Mouse (Mus musculus): ENCODE measurements around the gene Tm9sf2. TPM values are rescaled to one million over a fixed set of nuclear protein-coding genes. Genes with fewer than 3 reads are reported as not detected.
"Not testable (repeated sequence)": the region's sequence is repeated elsewhere in the genome, so short reads cannot be mapped to it uniquely, and the experiment has no call there.

The Tm9sf2 gene
- polyA plus RNA-seq (2012; rRNA removed): 77.6 and 80.1 TPM in 2 replicates

DNA sequence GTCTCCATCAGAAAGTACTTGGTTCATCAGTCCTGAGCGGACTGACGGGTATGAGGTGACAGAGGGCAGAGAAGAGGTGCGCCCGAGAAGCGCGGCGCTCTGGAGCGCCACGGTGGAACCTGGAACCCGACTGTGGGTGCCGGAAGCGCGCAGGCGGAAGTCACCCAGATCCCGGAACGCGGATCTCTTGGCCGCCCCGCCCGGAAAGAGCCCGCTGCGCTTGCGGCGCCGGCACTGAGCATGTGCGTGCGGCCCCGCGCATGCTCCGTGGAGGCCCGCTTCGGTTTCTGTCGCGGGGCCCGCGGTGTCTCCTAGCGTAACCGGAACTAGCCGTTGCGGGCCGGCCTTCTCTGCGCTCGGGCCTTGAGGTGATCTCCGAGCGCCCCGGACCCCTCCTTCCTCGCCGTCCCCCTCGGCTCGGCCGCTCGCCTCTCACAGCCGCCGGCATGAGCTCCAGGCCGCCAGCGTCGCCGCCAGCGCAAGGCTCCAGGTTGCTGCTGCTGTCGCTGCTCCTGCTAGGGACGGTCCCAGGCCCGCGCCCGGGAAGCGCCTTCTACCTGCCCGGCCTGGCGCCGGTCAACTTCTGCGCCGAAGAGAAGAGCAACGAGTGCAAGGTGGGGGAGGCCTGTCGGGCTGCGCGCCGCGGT lies at the start of gene Tm9sf2:
Tm9sf2 (plus strand) TSS at position 217 of the 647 bp plus-strand sequence.
- TF ChIP-seq POLR2A (IDR thresholded peaks at IDR 0.05; ENCODE audit: extremely low read depth, insufficient read depth, low read length): peak; percentile 96
- TF ChIP-seq CTCF (IDR thresholded peaks at IDR 0.05; ENCODE audit: extremely low read depth, insufficient read depth, low read length): no peak
- Histone ChIP-seq H3K4me1 (ENCODE audit: control insufficient read depth, insufficient read depth, low read length) (peaks cover 8% of the 10 kb centered on the region), H3K4me3 (ENCODE audit: insufficient read depth, low read length) (peak within 1 kb of the TSS; percentile 72), H3K27ac (ENCODE audit: insufficient read depth, low read length) (peak within 1 kb of the TSS; percentile 82)

DNA sequence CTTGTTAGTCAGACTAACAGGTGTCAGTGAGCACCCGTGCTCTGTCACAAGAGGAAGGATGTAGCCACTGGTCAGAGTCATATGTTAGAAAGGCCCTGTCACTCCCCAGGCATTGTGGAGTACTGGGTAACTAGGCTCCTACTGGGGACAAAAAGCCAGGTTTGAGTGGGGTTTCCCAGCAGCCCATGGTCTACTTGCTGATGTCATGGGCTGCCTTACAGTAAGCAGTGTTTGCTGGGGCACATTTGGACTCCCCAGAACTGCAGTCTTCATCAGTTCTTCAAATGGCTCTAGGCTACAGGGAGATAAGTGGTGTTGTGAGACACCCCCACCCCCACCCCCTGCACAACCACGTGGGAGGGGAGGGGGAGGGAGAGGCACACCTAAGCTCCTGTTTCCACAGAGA lies 48.9 kb upstream of the Tm9sf2 start:
- no peak overlapping the region for H3K27ac ChIP-seq (ENCODE audit: insufficient read depth, low read length)
- no peak overlapping the region for H3K4me3 ChIP-seq (ENCODE audit: insufficient read depth, low read length)
- no peak for TF ChIP-seq POLR2A (IDR thresholded peaks at IDR 0.05; ENCODE audit: extremely low read depth, insufficient read depth, low read length)
- TF ChIP-seq CTCF (IDR thresholded peaks at IDR 0.05; ENCODE audit: extremely low read depth, insufficient read depth, low read length): no peak
- H3K4me1 ChIP-seq (ENCODE audit: control insufficient read depth, insufficient read depth, low read length): no peaks in the 10 kb centered on the region

DNA sequence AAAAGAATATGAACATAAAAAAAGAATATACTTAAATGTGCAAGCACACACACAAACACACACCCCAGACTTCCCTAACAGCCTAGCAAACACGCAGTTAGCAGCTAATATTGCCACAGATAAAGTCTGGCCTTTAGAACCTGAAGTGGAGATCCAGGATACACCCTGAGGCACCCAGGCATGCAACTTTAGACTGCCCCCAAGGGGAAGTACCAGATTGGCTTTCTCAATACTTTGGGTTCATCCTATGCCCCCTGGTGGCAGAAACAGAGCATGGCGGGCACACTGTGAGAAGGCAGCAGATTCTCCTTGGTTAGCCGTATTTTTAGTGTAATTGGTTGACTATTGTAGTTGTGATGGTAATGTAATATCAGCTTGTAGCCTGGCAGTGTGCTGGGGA lies 46.2 kb upstream of the Tm9sf2 start:
- Histone ChIP-seq H3K4me1 (ENCODE audit: control insufficient read depth, insufficient read depth, low read length) (no peaks in the 10 kb centered on the region), H3K27ac (ENCODE audit: insufficient read depth, low read length) (no peak overlapping the region), H3K4me3 (ENCODE audit: insufficient read depth, low read length) (no peak overlapping the region)
- TF ChIP-seq CTCF (IDR thresholded peaks at IDR 0.05; ENCODE audit: extremely low read depth, insufficient read depth, low read length) (peak; percentile 86), POLR2A (IDR thresholded peaks at IDR 0.05; ENCODE audit: extremely low read depth, insufficient read depth, low read length) (no peak)

DNA sequence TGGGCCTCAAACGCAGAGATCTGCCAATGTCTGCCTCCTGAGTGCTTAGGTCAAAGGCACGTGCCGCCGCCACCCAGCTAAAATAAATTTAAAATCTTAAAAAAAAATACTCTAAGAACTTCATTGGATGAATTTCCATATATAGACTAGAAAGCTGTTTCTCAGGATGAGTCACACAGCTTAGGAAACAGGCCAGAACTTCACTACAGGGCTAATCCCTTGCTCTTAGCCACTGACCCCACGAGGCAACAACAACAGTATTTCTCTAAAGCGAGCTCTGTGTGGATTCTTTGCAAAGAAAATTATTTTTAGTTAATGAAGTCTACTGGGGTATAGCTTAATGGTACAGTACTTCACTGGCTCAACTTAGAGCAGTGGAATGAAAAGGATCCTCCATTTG lies 45.5 kb upstream of the Tm9sf2 start:
- no peak for TF ChIP-seq POLR2A (IDR thresholded peaks at IDR 0.05; ENCODE audit: extremely low read depth, insufficient read depth, low read length)
- no peak for TF ChIP-seq CTCF (IDR thresholded peaks at IDR 0.05; ENCODE audit: extremely low read depth, insufficient read depth, low read length)
- no peak overlapping the region for H3K4me3 ChIP-seq (ENCODE audit: insufficient read depth, low read length)
- no peak overlapping the region for H3K27ac ChIP-seq (ENCODE audit: insufficient read depth, low read length)
- H3K4me1 ChIP-seq (ENCODE audit: control insufficient read depth, insufficient read depth, low read length): no peaks in the 10 kb centered on the region

DNA sequence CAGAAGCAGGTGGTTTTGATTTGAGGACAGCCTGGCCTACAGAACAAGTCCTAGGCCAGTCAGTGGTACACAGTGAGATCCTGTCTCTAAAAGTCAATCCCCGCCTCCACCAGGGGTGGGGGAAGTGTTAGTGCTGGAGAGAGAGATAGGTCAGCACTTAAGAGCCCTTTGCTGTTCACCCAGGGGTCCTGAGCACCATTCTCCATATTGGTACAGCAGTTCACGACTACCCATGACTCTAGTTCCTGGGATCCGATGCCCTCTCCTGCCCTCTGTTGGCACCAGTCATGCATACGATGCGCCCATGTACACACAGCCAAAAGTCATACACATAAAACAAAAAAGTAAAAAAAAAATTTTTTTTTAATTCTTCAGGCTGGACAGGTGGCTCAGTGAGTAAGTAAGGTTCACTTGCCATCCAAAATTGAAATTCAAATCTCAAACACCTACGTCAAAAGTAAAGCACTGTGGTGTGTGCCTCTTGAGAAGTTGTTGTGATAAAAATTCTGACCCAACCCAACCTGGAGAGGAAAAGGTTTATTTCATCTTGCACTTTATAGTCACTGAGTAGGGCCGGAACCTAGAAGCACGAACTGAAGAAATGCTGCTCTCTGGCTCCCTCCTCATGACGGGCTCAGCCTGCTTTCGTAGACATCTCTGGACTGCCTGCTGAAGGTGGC lies 44.3 kb upstream of the Tm9sf2 start:
- TF ChIP-seq CTCF (IDR thresholded peaks at IDR 0.05; ENCODE audit: extremely low read depth, insufficient read depth, low read length) (no peak), POLR2A (IDR thresholded peaks at IDR 0.05; ENCODE audit: extremely low read depth, insufficient read depth, low read length) (no peak)
- no peak overlapping the region for H3K27ac ChIP-seq (ENCODE audit: insufficient read depth, low read length)
- H3K4me1 ChIP-seq (ENCODE audit: control insufficient read depth, insufficient read depth, low read length): no peaks in the 10 kb centered on the region
- no peak overlapping the region for H3K4me3 ChIP-seq (ENCODE audit: insufficient read depth, low read length)

DNA sequence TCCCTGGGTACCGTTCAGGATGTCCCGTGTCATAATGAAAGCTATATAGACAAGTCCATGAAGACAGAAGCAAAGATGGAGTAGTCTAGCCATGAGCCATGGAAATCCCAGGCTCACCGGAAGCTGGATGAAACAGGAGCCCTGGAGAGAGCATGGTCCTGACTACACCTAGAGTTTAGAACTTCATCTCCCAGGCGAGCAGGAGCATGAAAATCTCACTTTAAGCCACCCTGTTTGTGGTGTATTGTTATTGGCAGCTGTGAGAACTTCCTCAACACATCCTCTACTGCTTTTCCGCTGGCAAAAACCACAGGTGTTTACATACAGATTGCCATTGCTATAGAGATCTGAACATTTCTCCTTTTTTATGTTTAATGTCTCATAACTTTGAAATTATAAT lies 43.2 kb upstream of the Tm9sf2 start:
- no peak for TF ChIP-seq POLR2A (IDR thresholded peaks at IDR 0.05; ENCODE audit: extremely low read depth, insufficient read depth, low read length)
- no peak for TF ChIP-seq CTCF (IDR thresholded peaks at IDR 0.05; ENCODE audit: extremely low read depth, insufficient read depth, low read length)
- H3K4me3 ChIP-seq (ENCODE audit: insufficient read depth, low read length): no peak overlapping the region
- H3K27ac ChIP-seq (ENCODE audit: insufficient read depth, low read length): no peak overlapping the region
- no peaks in the 10 kb centered on the region for H3K4me1 ChIP-seq (ENCODE audit: control insufficient read depth, insufficient read depth, low read length)

DNA sequence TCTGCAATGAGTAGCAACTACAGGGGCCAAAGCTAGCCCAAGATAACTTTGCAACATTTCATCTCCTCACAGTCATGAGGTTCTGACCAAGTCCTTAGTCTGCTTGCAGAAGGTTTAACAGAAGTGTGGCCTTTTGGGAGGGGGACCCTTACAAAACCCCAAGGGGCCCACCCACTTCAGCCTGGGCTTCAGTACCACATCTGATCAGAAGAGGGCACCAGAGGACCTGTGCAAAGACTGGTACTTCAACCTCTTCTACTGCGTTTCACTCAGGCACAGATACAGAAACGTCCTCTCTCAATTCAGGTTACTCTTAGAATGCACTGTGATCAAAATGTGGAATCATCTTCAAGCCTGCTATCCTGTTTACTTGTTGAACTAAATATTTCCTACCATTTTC lies 42.3 kb upstream of the Tm9sf2 start:
- peak; percentile 82 for TF ChIP-seq CTCF (IDR thresholded peaks at IDR 0.05; ENCODE audit: extremely low read depth, insufficient read depth, low read length)
- TF ChIP-seq POLR2A (IDR thresholded peaks at IDR 0.05; ENCODE audit: extremely low read depth, insufficient read depth, low read length): no peak
- no peak overlapping the region for H3K4me3 ChIP-seq (ENCODE audit: insufficient read depth, low read length)
- no peak overlapping the region for H3K27ac ChIP-seq (ENCODE audit: insufficient read depth, low read length)
- H3K4me1 ChIP-seq (ENCODE audit: control insufficient read depth, insufficient read depth, low read length): no peaks in the 10 kb centered on the region

DNA sequence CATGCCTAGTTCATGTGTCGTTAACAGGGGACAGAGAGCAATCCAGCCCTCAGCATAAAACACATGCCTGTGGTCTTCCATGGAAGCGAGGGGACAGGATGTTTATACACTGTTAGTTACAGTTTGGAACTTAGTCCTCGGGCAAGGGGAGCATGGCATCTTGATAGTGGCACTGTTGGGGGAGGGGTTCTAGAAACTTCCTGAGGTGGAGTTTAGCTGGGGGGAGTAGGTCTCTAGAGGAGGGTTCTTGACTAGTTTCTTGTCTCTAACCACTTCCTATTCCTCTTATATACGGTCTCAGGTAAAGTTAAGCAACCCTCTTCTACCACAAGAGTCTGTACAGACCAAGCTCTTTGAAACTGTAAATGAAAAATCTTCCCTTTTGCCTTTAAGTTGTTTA lies 40.6 kb upstream of the Tm9sf2 start:
- no peak overlapping the region for H3K27ac ChIP-seq (ENCODE audit: insufficient read depth, low read length)

DNA sequence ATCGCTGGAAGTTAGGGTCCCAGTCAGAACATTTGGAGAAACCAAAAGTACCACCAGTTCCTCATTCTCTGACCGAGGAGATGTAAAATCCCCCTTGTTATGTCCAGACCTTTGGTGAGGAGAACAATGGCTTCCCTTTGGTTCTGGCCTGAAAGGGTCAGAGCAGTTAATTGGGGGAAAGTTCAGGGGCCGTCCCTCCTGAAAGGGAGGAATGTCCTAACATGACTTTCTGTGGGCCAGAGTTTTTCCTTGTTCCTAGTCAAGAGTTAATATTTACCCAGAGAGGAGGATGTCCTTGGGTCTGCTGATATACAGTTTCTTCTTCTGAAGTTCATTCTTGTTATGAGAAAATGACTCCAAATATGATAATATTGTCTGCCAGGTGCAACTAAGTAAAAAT lies 38.8 kb upstream of the Tm9sf2 start:
- not testable (repeated sequence) for H3K27ac ChIP-seq (ENCODE audit: insufficient read depth, low read length); H3K4me1 ChIP-seq (ENCODE audit: control insufficient read depth, insufficient read depth, low read length); H3K4me3 ChIP-seq (ENCODE audit: insufficient read depth, low read length)

More for the DNA sequence above, 40.6 kb upstream of the Tm9sf2 start:
- Histone ChIP-seq H3K4me3 (ENCODE audit: insufficient read depth, low read length) (no peak overlapping the region), H3K4me1 (ENCODE audit: control insufficient read depth, insufficient read depth, low read length) (no peaks in the 10 kb centered on the region)
- TF ChIP-seq POLR2A (IDR thresholded peaks at IDR 0.05; ENCODE audit: extremely low read depth, insufficient read depth, low read length) (no peak), CTCF (IDR thresholded peaks at IDR 0.05; ENCODE audit: extremely low read depth, insufficient read depth, low read length) (no peak)

Data from cortical plate, adult 2 months (tissue).